In the genomic region with DNA sequence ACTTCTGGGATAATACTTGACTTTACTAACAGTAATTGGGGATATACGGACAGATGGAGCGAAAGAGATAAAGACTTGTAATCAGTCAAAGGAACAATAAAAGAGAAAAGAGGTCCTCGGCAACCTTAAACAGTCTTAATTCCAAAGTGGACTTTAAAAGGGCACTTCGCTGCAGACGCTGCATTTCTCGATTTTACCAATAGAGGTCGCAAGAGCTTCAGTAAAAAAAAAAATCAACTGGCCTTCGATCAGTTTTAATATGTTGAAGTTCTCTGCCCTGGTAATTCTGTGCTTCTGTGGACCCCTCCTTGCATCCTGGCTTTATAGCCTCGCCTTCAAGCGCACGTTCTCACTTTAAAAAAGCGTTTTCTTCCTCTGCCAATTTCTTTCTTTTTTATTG, we compare ENCODE assay signal across 8 mouse cellular contexts. TPM values are rescaled to one million over a fixed set of nuclear protein-coding genes. Genes with fewer than 3 reads are reported as not detected.
A peak's percentile ranks its signal among the peaks of the same experiment; 100 is the strongest.
DNase-seq lines count a peak whose midpoint lies in the region; ATAC-seq and TF ChIP-seq lines count a peak whose summit lies in the region.

No protein-coding gene starts in this region.

- peak overlapping the region; percentile 81 for H3K4me2 ChIP-seq in hindbrain, embryonic 14.5 days (replicated peaks)
- H3K4me2 ChIP-seq in limb, embryonic 14.5 days (replicated peaks; ENCODE audit: low read depth, low read length, severe bottlenecking), result no peak overlapping the region

- H3K27ac ChIP-seq in cerebellum, adult 2 months (ENCODE audit: insufficient read depth, low read length), result no peak overlapping the region
- no peak overlapping the region for H3K27ac ChIP-seq in hindbrain, embryonic 14.5 days
- no peak overlapping the region for H3K27ac ChIP-seq in limb, embryonic 14.5 days (replicated peaks; ENCODE audit: low read depth, low read length)

- ATAC-seq in cerebellum, adult (ENCODE audit: insufficient number of reproducible peaks, low FRiP score, low TSS enrichment), result no peak
- ATAC-seq in hindbrain, embryonic 14.5 days (ENCODE audit: low FRiP score), result no peak
- ATAC-seq in limb, embryonic 14.5 days (ENCODE audit: low FRiP score, low read depth), result no peak

- 2% methylated on average over 12 of the region's 12 CpGs for WGBS in cerebellum, adult 2 months
- WGBS in hindbrain, embryonic 14.5 days, result 3% methylated on average over 12 of the region's 12 CpGs
- 2% methylated on average over 12 of the region's 12 CpGs for WGBS in limb, embryonic 14.5 days

- peak; percentile 24 to 26 for DNase-seq in cerebellum, adult 2 months
- DNase-seq in ovary, postnatal 14 days (ENCODE audit: low spot score), result peak; percentile 46
- no peak for DNase-seq in ovary, postnatal 10 days (ENCODE audit: low spot score)
- DNase-seq in cerebellum, adult 9-10 months, result peak; percentile 28
- peak; percentile 92 for DNase-seq in hindbrain, embryonic 14.5 days (ENCODE audit: low spot score)
- DNase-seq in limb, embryonic 14.5 days (ENCODE audit: low spot score), result peak; percentile 84
- DNase-seq in splenic B cell, adult 2 months (ENCODE audit: low read depth, low spot score), result peak; percentile 38

- peak; percentile 40; the same call in 1 of the 2 replicates for TF ChIP-seq CTCF in cerebellum, adult 2 months (IDR thresholded peaks at IDR 0.05; ENCODE audit: borderline replicate concordance, insufficient read depth, low read depth, low read length)

- H3K27me3 ChIP-seq in cerebellum, adult 2 months (ENCODE audit: control insufficient read depth, insufficient read depth, low read length), result no peaks in the 10 kb centered on the region; the same call in 1 of the 2 replicates
- H3K27me3 ChIP-seq in hindbrain, embryonic 14.5 days (ENCODE audit: control insufficient read depth, insufficient read depth, low read length), result peaks cover 42% of the 10 kb centered on the region
- H3K27me3 ChIP-seq in limb, embryonic 14.5 days (ENCODE audit: control insufficient read depth, insufficient read depth, low read length), result peaks cover 47% of the 10 kb centered on the region
- H3K27me3 ChIP-seq in splenic B cell, adult 2 months (ENCODE audit: control insufficient read depth, insufficient read depth, low read length, poor library complexity, severe bottlenecking), result no peaks in the 10 kb centered on the region; the same call in 1 of the 2 replicates

- no peak for TF ChIP-seq POLR2A in cerebellum, adult 2 months (IDR thresholded peaks at IDR 0.05; ENCODE audit: borderline replicate concordance, insufficient read depth, low read length)
- no peak for TF ChIP-seq POLR2A in limb, embryonic 14.5 days (IDR thresholded peaks at IDR 0.05; ENCODE audit: borderline replicate concordance, extremely low read depth, insufficient read depth, insufficient read length)

- no peak overlapping the region for H3K9ac ChIP-seq in hindbrain, embryonic 14.5 days
- no peak overlapping the region for H3K9ac ChIP-seq in limb, embryonic 14.5 days (ENCODE audit: low read depth, low read length, severe bottlenecking)

- H3K4me3 ChIP-seq in cerebellum, adult 2 months (replicated peaks; ENCODE audit: insufficient read depth, low read depth, low read length), result no peak overlapping the region
- H3K4me3 ChIP-seq in hindbrain, embryonic 14.5 days (replicated peaks; ENCODE audit: low read length), result 0 out of 2 replicates have a peak overlapping the region, but pooled peaks have one; percentile 39
- H3K4me3 ChIP-seq in limb, embryonic 14.5 days (replicated peaks; ENCODE audit: low read length), result no peak overlapping the region

- H3K4me1 ChIP-seq in cerebellum, adult 2 months (ENCODE audit: control insufficient read depth, insufficient read depth, low read length), result no peaks in the 10 kb centered on the region; the same call in 1 of the 2 replicates
- H3K4me1 ChIP-seq in hindbrain, embryonic 14.5 days (replicated peaks; ENCODE audit: control insufficient read depth, insufficient read depth, low read length), result peaks cover 15% of the 10 kb centered on the region
- H3K4me1 ChIP-seq in limb, embryonic 14.5 days (ENCODE audit: control insufficient read depth, insufficient read depth, low read length), result peaks cover 15% of the 10 kb centered on the region

- no peaks in the 10 kb centered on the region for H3K9me3 ChIP-seq in hindbrain, embryonic 14.5 days (ENCODE audit: control insufficient read depth, low read length)
- no peaks in the 10 kb centered on the region for H3K9me3 ChIP-seq in limb, embryonic 14.5 days (ENCODE audit: control insufficient read depth, low read length)

- no peaks in the 10 kb centered on the region for H3K36me3 ChIP-seq in hindbrain, embryonic 14.5 days (replicated peaks; ENCODE audit: control insufficient read depth, insufficient read depth)
- H3K36me3 ChIP-seq in limb, embryonic 14.5 days (ENCODE audit: control insufficient read depth, insufficient read depth, low read length), result no peaks in the 10 kb centered on the region
- H3K36me3 ChIP-seq in splenic B cell, adult 2 months (ENCODE audit: control insufficient read depth, insufficient read depth, low read length, poor library complexity, severe bottlenecking), result no peaks in the 10 kb centered on the region

RNA-seq across cellular contexts. Expression of a gene that starts 0.7 kb away (rescaled TPM):
- polyA plus RNA-seq in cerebellum, adult 2 months (2012; rRNA removed), result 0.24 and 0.33 TPM in 2 replicates
- polyA plus RNA-seq in hindbrain, embryonic 14.5 days (2014; fragmentation: Nextera tagmentation; extraction: Ambion mirVana), result 4.0 and 4.3 TPM in 2 replicates
- polyA plus RNA-seq in limb, embryonic 14.5 days (2012; rRNA removed), result 0.72 and 0.93 TPM in 2 replicates
- polyA plus RNA-seq in limb, embryonic 14.5 days (2014; fragmentation: Nextera tagmentation; extraction: Ambion mirVana), result 0.81 and 0.88 TPM in 2 replicates

RNA-seq across cellular contexts. Expression of a gene that starts 26.1 kb away (rescaled TPM):
- 0.15 and 0.33 TPM in 2 replicates for polyA plus RNA-seq in cerebellum, adult 2 months (2012; rRNA removed)
- 2.0 and 3.1 TPM in 2 replicates for polyA plus RNA-seq in hindbrain, embryonic 14.5 days (2014; fragmentation: Nextera tagmentation; extraction: Ambion mirVana)
- 9.5 and 10.6 TPM in 2 replicates for polyA plus RNA-seq in limb, embryonic 14.5 days (2012; rRNA removed)
- 8.7 and 9.3 TPM in 2 replicates for polyA plus RNA-seq in limb, embryonic 14.5 days (2014; fragmentation: Nextera tagmentation; extraction: Ambion mirVana)

RNA-seq across cellular contexts. Expression of a gene that starts 38.0 kb away (rescaled TPM):
- 0.10 and 0.19 TPM in 2 replicates for polyA plus RNA-seq in cerebellum, adult 2 months (2012; rRNA removed)
- polyA plus RNA-seq in hindbrain, embryonic 14.5 days (2014; fragmentation: Nextera tagmentation; extraction: Ambion mirVana), result 0.20 and 0.23 TPM in 2 replicates
- polyA plus RNA-seq in limb, embryonic 14.5 days (2012; rRNA removed), result 0.12 and 0.19 TPM in 2 replicates
- 0.65 and 1.1 TPM in 2 replicates for polyA plus RNA-seq in limb, embryonic 14.5 days (2014; fragmentation: Nextera tagmentation; extraction: Ambion mirVana)

RNA-seq across cellular contexts. Expression of a gene that starts 56.9 kb away (rescaled TPM):
- polyA plus RNA-seq in cerebellum, adult 2 months (2012; rRNA removed), result 11.4 and 12.0 TPM in 2 replicates
- polyA plus RNA-seq in hindbrain, embryonic 14.5 days (2014; fragmentation: Nextera tagmentation; extraction: Ambion mirVana), result 16.6 and 16.7 TPM in 2 replicates
- polyA plus RNA-seq in limb, embryonic 14.5 days (2012; rRNA removed), result 22.2 and 25.7 TPM in 2 replicates
- 25.3 and 26.5 TPM in 2 replicates for polyA plus RNA-seq in limb, embryonic 14.5 days (2014; fragmentation: Nextera tagmentation; extraction: Ambion mirVana)
